Mouse (Mus musculus) right cerebral cortex, adult 18-20 months (tissue): ENCODE measurements around the gene Vmn1r50.
"Not testable (repeated sequence)": the region's sequence is repeated elsewhere in the genome, so short reads cannot be mapped to it uniquely, and the experiment has no call there.

Experiments
- DNase-seq: peaks from one replicate; pipeline ENCODE4 v3.0.0; 2022; ENCODE audit warnings: mixed read lengths

Vmn1r50 gene

GRCm38 (mm10) chr6:90101130-90101529 is at the start of gene Vmn1r50:
Gene Vmn1r50, plus strand, starts transcription at chr6:90101430.
- DNase-seq: no peak

DNA sequence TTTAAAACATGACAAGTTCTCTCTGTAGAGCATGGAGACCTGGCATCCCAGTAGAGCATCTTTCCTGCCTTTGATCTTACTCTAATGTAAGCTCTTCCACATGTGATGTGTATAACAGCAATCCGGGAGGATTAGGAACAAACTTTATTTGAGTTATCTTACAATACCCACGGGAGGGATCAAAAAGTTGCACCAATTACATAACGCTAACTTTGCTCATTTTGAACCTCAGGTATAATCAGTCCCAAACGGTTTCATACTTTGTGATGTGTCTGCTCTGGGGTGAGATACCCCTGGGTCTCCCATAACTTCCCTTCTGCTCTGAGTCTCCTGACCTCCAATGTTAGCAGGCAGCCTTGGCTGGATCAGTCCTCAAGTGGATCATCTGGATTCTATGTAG is 22.8 kb upstream of the Vmn1r50 start, which contains the start of gene Vmn1r49:
Vmn1r49 (minus strand) TSS at position 101 of the 400 bp plus-strand sequence.
- DNase-seq: no peak

DNA sequence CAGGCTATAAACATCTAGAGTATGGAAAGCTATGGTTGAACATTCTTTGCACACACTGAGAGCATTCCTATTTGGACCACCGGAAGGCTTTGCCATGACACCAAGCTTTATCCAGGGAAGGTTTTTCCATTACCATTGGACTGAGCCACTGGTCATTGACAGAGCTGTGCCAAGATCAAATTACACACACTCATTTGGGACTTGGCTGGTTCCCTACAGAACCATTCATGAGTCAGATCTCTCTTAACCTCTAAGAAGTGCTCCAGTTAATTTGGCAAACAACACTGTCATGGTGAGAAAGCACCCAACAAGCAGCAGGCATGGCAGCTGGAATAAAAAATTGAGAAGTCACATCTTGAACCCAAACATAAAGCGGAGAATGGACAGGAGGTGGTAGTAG is 664 bp upstream of the Vmn1r50 start:
- DNase-seq: no peak

GRCm38 (mm10) chr6:90122296-90122695 is 21.1 kb downstream of the Vmn1r50 start, which contains the start of gene Vmn1r51:
Gene Vmn1r51, plus strand, starts transcription at chr6:90122596.
- not testable (repeated sequence) for DNase-seq
